Mouse (Mus musculus) limb, embryonic 11.5 days (tissue): ENCODE data around the gene Sh3rf3. TPM values are rescaled to one million over a fixed set of nuclear protein-coding genes. Genes with fewer than 3 reads are reported as not detected.

Experiments used
- ATAC-seq: fragments of 200-750 bp; cut with Nextera tagmentation; 2 replicates; pipeline ENCODE4 v1.8.0; 2017; ENCODE audit warnings: low read depth; ENCODE audit not compliant: insufficient number of reproducible peaks, low FRiP score, low TSS enrichment
- DNase-seq: peaks from one replicate; pipeline ENCODE4 v3.0.0-alpha.2; 2015; ENCODE audit warnings: low spot score
- H3K27ac ChIP-seq: fragments of 300-500 bp; sonication (generic); replicated peaks from 2 replicates; pipeline ENCODE4 v1.5.1; 2014; ENCODE audit warnings: low read depth, mild to moderate bottlenecking, low read length
- H3K27me3 ChIP-seq: fragments of 300-500 bp; sonication (generic); 2 replicates; pipeline ENCODE4 v1.6.1; 2014; ENCODE audit warnings: mild to moderate bottlenecking, low read length, mixed read lengths; ENCODE audit not compliant: control insufficient read depth, insufficient read depth
- H3K36me3 ChIP-seq: fragments of 300-500 bp; sonication (generic); 2 replicates; pipeline ENCODE4 v1.6.1; 2014; ENCODE audit warnings: mild to moderate bottlenecking, low read length, moderate library complexity, mixed read lengths; ENCODE audit not compliant: control insufficient read depth, insufficient read depth
- H3K4me1 ChIP-seq: fragments of 300-500 bp; sonication (generic); 2 replicates; pipeline ENCODE4 v1.6.1; 2014; ENCODE audit warnings: low read length, mixed read lengths; ENCODE audit not compliant: control insufficient read depth, insufficient read depth
- H3K4me2 ChIP-seq: fragments of 300-500 bp; sonication (generic); 2 replicates; pipeline ENCODE4 v1.6.1; 2014; ENCODE audit warnings: low read depth, mild to moderate bottlenecking, moderate library complexity; ENCODE audit not compliant: severe bottlenecking
- H3K4me3 ChIP-seq: fragments of 300-500 bp; sonication (generic); 2 replicates; pipeline ENCODE4 v1.5.1; 2014; ENCODE audit warnings: low read depth, low read length
- H3K9ac ChIP-seq: fragments of 300-500 bp; sonication (generic); 2 replicates; pipeline ENCODE4 v1.6.1; 2014; ENCODE audit warnings: mild to moderate bottlenecking, low read length
- H3K9me3 ChIP-seq: fragments of 300-500 bp; sonication (generic); 2 replicates; pipeline ENCODE4 v1.6.1; 2016; ENCODE audit warnings: low read length; ENCODE audit not compliant: control insufficient read depth
- WGBS: fragments of 180-500 bp; shearing (Covaris S2); extraction: QIAGEN DNeasy Blood & Tissue Kit; methylation state at CpG from one replicate; pipeline ENCODE4 v1.1.7; 2014; 5-methylcytosine and 5-hydroxymethylcytosine counted together
- polyA plus RNA-seq: library from polyadenylated mRNA; unstranded; fragments of >200 nt; fragmentation: Nextera tagmentation; extraction: Ambion mirVana; gene quantifications from 2 replicates; pipeline ENCODE4 v1.2.1, GENCODE M21; 2014

The Sh3rf3 gene
- polyA plus RNA-seq, 1 experiment from 2014 or later: 0.60 TPM

DNA sequence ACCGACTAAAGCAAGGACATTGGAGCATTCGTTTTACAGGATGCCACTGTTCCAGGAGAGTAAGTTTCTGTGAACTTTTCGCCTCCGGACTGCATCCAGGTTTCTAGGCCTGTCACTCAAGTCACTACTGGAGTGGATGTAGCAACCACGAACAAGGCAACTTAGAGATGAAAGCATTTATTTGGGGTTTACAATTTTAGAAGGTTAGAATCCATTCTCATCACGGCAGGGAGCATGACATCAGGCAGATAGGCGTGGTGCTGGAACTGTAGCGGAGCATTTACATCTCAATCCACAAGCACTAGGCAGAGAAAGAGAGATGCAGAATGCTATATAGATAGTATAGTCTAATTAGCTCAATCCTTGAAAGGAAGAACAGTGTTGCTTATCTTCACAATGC lies 95.3 kb downstream of the Sh3rf3 start:
- DNase-seq: no peak
- no peaks in the 10 kb centered on the region for H3K4me1 ChIP-seq
- no peak overlapping the region for H3K4me3 ChIP-seq
- ATAC-seq: no peak
- no peaks in the 10 kb centered on the region for H3K9me3 ChIP-seq
- no peak overlapping the region for H3K9ac ChIP-seq
- H3K36me3 ChIP-seq: no peaks in the 10 kb centered on the region
- H3K4me2 ChIP-seq: no peak overlapping the region
- 90% methylated on average over 8 of the region's 8 CpGs for WGBS
- H3K27ac ChIP-seq: no peak overlapping the region
- no peaks in the 10 kb centered on the region for H3K27me3 ChIP-seq

GRCm38 (mm10) chr10:58915301-58916245 lies 102.4 kb downstream of the Sh3rf3 start:
- Histone ChIP-seq H3K4me3 (no peak overlapping the region), H3K4me2 (no peak overlapping the region), H3K9ac (no peak overlapping the region), H3K27me3 (no peaks in the 10 kb centered on the region), H3K36me3 (no peaks in the 10 kb centered on the region), H3K4me1 (no peaks in the 10 kb centered on the region), H3K9me3 (no peaks in the 10 kb centered on the region), H3K27ac (no peak overlapping the region)
- WGBS: 83% methylated on average over 8 of the region's 8 CpGs
- ATAC-seq (no peak), DNase-seq (no peak)

GRCm38 (mm10) chr10:58921643-58922188 lies 108.6 kb downstream of the Sh3rf3 start:
- H3K4me2 ChIP-seq: no peak overlapping the region
- H3K27ac ChIP-seq: no peak overlapping the region
- no peaks in the 10 kb centered on the region for H3K36me3 ChIP-seq
- H3K27me3 ChIP-seq: no peaks in the 10 kb centered on the region
- WGBS: 92% methylated on average over 8 of the region's 8 CpGs
- ATAC-seq (no peak), DNase-seq (no peak)
- H3K4me3 ChIP-seq: no peak overlapping the region
- H3K9me3 ChIP-seq: no peaks in the 10 kb centered on the region
- no peaks in the 10 kb centered on the region for H3K4me1 ChIP-seq
- H3K9ac ChIP-seq: no peak overlapping the region

- Histone ChIP-seq H3K4me2 (no peak overlapping the region), H3K9me3 (no peaks in the 10 kb centered on the region), H3K4me1 (no peaks in the 10 kb centered on the region), H3K36me3 (no peaks in the 10 kb centered on the region), H3K27ac (no peak overlapping the region), H3K4me3 (no peak overlapping the region), H3K27me3 (no peaks in the 10 kb centered on the region), H3K9ac (no peak overlapping the region)
- DNase-seq (no peak), ATAC-seq (no peak)
- WGBS: 90% methylated on average over 6 of the region's 6 CpGs
These were observed 109.2 kb downstream of the Sh3rf3 start for GRCm38 (mm10) chr10:58922216-58922829.

GRCm38 (mm10) chr10:58922993-58923392 lies 109.8 kb downstream of the Sh3rf3 start:
- no peak for ATAC-seq
- DNase-seq: no peak
- H3K27me3 ChIP-seq: no peaks in the 10 kb centered on the region
- no peaks in the 10 kb centered on the region for H3K36me3 ChIP-seq
- H3K4me1 ChIP-seq: no peaks in the 10 kb centered on the region
- no peaks in the 10 kb centered on the region for H3K9me3 ChIP-seq
- H3K27ac ChIP-seq: no peak overlapping the region
- H3K4me3 ChIP-seq: no peak overlapping the region
- no peak overlapping the region for H3K4me2 ChIP-seq
- WGBS: 88% methylated on average over 2 of the region's 2 CpGs
- H3K9ac ChIP-seq: no peak overlapping the region

DNA sequence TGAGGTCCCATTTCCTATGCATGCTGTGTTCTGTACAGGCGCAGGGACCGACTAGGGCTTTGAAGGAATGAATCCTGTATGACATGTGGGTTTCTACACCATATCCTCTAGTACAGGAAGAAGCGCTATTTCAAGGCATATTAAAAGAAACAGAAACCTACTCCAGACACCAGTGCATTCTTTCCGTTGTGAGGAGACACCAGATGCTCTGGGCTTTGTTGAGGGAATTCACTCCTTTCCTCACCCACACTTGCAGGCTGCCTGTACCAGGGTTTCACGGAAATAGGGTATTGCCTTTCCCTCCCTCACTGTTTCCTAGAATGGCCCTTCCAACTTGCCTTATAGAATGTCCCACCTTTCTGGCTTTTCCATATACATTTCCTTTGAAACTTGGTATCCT lies 113.4 kb downstream of the Sh3rf3 start:
- ATAC-seq (no peak), DNase-seq (no peak)
- Histone ChIP-seq H3K27ac (no peak overlapping the region), H3K9me3 (no peaks in the 10 kb centered on the region), H3K9ac (no peak overlapping the region), H3K36me3 (no peaks in the 10 kb centered on the region), H3K4me1 (no peaks in the 10 kb centered on the region), H3K4me3 (no peak overlapping the region), H3K27me3 (no peaks in the 10 kb centered on the region), H3K4me2 (no peak overlapping the region)
- 85% methylated on average over 5 of the region's 5 CpGs for WGBS

- WGBS: 65% methylated on average over 5 of the region's 5 CpGs
These were observed 115.8 kb downstream of the Sh3rf3 start for GRCm38 (mm10) chr10:58928952-58929442.

DNA sequence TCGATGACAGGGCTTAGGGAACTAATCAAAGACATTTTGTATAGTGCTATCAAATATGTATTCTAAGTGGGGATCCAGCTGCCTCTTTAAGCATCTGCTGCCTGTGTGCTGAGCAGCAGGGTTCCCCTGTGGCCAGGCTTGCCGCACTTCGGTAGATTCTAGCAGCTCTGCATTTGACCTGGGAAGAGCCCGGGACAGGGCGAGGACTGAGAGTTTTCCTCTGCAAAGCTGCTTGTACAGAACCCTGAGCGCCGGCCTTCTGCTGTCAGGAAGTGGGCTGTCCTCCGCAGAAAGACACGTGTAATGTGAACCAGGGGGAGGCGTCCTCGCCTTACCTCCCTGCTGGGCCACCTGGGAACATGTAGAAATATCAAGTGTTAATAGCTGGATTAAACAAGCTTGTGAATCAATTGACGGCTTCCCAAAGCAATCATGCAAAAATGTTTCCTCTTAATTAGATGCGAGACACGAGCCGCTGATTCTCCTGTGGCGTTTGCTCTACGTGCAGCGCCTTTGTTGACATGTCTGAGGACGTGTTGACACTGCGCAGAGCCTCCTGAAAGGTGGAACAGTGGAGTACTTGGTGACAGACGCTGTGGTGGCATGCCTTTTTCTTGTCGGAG lies 119.1 kb downstream of the Sh3rf3 start:
- Histone ChIP-seq H3K4me3 (no peak overlapping the region), H3K36me3 (no peaks in the 10 kb centered on the region), H3K27me3 (no peaks in the 10 kb centered on the region), H3K9ac (no peak overlapping the region), H3K27ac (no peak overlapping the region), H3K4me2 (peak overlapping the region; percentile 30), H3K4me1 (peaks cover 6% of the 10 kb centered on the region), H3K9me3 (no peaks in the 10 kb centered on the region)
- no peak for ATAC-seq
- WGBS: 39% methylated on average over 22 of the region's 22 CpGs
- peak; percentile 46 for DNase-seq

More at GRCm38 (mm10) chr10:58928952-58929442, 115.8 kb downstream of the Sh3rf3 start:
- Histone ChIP-seq H3K9me3 (no peaks in the 10 kb centered on the region), H3K36me3 (no peaks in the 10 kb centered on the region), H3K27me3 (no peaks in the 10 kb centered on the region), H3K27ac (no peak overlapping the region), H3K4me2 (no peak overlapping the region), H3K4me3 (no peak overlapping the region), H3K4me1 (peaks cover 6% of the 10 kb centered on the region), H3K9ac (no peak overlapping the region)
- no peak for ATAC-seq
- no peak for DNase-seq
